Mouse (Mus musculus): ENCODE measurements around the gene Myh9. TPM values are rescaled to one million over a fixed set of nuclear protein-coding genes. Genes with fewer than 3 reads are reported as not detected.
"Not testable (repeated sequence)": the region's sequence is repeated elsewhere in the genome, so short reads cannot be mapped to it uniquely, and the experiment has no call there.

The Myh9 gene
- polyA plus RNA-seq, 1 experiment from 2014 or later = 32.9 TPM

- not testable (repeated sequence) for DNase-seq (ENCODE audit: low spot score); ATAC-seq (ENCODE audit: low FRiP score, low TSS enrichment); H3K4me1 ChIP-seq (replicated peaks; ENCODE audit: control insufficient read depth, insufficient read depth); H3K36me3 ChIP-seq (ENCODE audit: control insufficient read depth, insufficient read depth, low read length); H3K4me2 ChIP-seq (replicated peaks; ENCODE audit: low read depth); H3K27me3 ChIP-seq (ENCODE audit: control insufficient read depth, insufficient read depth, low read length); H3K9me3 ChIP-seq (ENCODE audit: control insufficient read depth, low read length); H3K9ac ChIP-seq (ENCODE audit: low read length); H3K4me3 ChIP-seq (ENCODE audit: low read depth, low read length)
- 92% methylated on average over 7 of the region's 10 CpGs for WGBS
- TF ChIP-seq CTCF (IDR thresholded peaks at IDR 0.05; ENCODE audit: low read depth) = peak; percentile 15; the same call in 1 of the 2 replicates
- peak overlapping the region; percentile 56; the same call in 1 of the 2 replicates for H3K27ac ChIP-seq (replicated peaks)
Observed at GRCm38 (mm10) chr15:77867231-77867968, 25.4 kb upstream of the Myh9 start.

DNA sequence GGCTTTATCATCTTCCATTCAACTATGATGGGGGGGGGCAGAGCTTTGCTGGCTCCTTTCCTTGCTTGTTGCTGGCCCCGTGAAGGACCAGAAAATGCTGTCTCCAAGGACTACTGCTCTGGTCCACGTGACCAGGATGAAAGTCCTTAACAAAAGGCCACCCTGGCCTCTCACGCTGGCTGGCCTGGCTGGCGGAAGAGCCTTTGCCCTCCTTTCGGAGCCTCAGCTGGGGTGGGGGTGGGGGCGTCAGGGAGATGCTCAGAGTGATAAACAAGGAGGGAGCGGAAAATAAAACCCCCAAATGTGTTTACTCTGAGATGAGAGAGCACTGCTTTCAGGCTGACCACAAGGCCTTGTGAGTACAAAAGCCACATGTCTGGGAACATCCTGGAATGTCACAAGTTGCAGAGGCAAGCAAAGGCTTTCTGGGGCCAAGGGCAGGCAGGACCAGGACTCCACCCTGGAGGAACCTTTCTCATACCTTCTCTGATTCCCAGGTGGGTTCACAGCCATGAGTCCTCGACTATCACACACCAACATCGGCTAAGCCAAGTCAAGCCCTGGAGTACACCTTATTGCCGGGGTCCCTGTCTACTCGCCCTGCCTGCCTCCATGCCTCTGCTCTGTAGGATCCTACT, 24.7 kb upstream of the Myh9 start:
- Histone ChIP-seq H3K4me1 (replicated peaks; ENCODE audit: control insufficient read depth, insufficient read depth) (no peaks in the 10 kb centered on the region; the same call in 1 of the 2 replicates), H3K4me2 (replicated peaks; ENCODE audit: low read depth) (no peak overlapping the region), H3K27me3 (ENCODE audit: control insufficient read depth, insufficient read depth, low read length) (no peaks in the 10 kb centered on the region), H3K4me3 (ENCODE audit: low read depth, low read length) (no peak overlapping the region), H3K27ac (replicated peaks) (peak overlapping the region; percentile 56; the same call in 1 of the 2 replicates), H3K9me3 (ENCODE audit: control insufficient read depth, low read length) (no peaks in the 10 kb centered on the region), H3K9ac (ENCODE audit: low read length) (no peak overlapping the region), H3K36me3 (ENCODE audit: control insufficient read depth, insufficient read depth, low read length) (no peaks in the 10 kb centered on the region)
- TF ChIP-seq EP300 (optimal IDR thresholded peaks at IDR 0.05) (no peak), CTCF (IDR thresholded peaks at IDR 0.05; ENCODE audit: low read depth) (no peak)
- 52% methylated on average over 11 of the region's 11 CpGs for WGBS
- ATAC-seq (ENCODE audit: low FRiP score, low TSS enrichment) = peak; percentile 64; the same call in 1 of the 2 replicates
- no peak for DNase-seq (ENCODE audit: low spot score)

DNA sequence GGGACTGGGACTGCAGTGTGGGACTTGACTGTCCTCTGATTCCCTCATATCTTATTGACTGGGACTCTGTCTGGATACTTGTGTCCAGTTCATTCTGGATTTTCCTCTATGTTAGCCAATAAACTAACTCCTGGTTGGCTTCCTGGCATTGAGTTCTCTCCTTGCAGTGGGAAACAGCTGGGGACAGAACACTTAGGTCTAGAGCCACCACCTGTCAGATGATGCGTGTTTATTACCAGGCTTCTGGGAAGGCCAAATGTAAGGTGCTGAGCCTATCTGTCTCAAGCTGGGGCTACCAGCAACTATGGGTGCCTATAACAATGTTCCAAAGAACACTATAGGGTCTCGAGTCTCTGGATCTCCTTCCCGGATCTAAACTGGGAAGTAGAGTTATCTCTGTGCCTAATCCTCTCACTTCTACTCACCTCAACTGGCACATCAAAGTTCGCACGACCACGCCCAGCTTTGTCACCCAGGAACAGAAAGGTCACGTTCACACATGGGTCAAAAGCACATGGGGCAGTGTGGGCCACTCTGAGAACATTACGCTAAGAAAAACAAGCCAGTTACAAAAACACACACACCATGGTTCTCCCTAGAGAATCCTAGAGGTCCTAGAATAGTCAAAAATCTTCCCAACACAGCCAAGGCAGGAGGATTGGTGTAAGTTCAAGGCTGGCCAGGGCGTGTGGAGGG, 22.2 kb upstream of the Myh9 start:
- Histone ChIP-seq H3K9ac (ENCODE audit: low read length) (no peak overlapping the region), H3K4me3 (ENCODE audit: low read depth, low read length) (no peak overlapping the region), H3K27ac (replicated peaks) (no peak overlapping the region), H3K27me3 (ENCODE audit: control insufficient read depth, insufficient read depth, low read length) (no peaks in the 10 kb centered on the region), H3K4me2 (replicated peaks; ENCODE audit: low read depth) (no peak overlapping the region), H3K9me3 (ENCODE audit: control insufficient read depth, low read length) (no peaks in the 10 kb centered on the region), H3K36me3 (ENCODE audit: control insufficient read depth, insufficient read depth, low read length) (no peaks in the 10 kb centered on the region), H3K4me1 (replicated peaks; ENCODE audit: control insufficient read depth, insufficient read depth) (no peaks in the 10 kb centered on the region; the same call in 1 of the 2 replicates)
- no peak for ATAC-seq (ENCODE audit: low FRiP score, low TSS enrichment)
- 78% methylated on average over 9 of the region's 9 CpGs for WGBS
- no peak for DNase-seq (ENCODE audit: low spot score)
- TF ChIP-seq CTCF (IDR thresholded peaks at IDR 0.05; ENCODE audit: low read depth) = no peak

- H3K4me3 ChIP-seq (ENCODE audit: low read depth, low read length) = no peak overlapping the region
- no peak overlapping the region for H3K9ac ChIP-seq (ENCODE audit: low read length)
- H3K9me3 ChIP-seq (ENCODE audit: control insufficient read depth, low read length) = no peaks in the 10 kb centered on the region
- no peaks in the 10 kb centered on the region for H3K27me3 ChIP-seq (ENCODE audit: control insufficient read depth, insufficient read depth, low read length)
- H3K36me3 ChIP-seq (ENCODE audit: control insufficient read depth, insufficient read depth, low read length) = no peaks in the 10 kb centered on the region
- no peak for ATAC-seq (ENCODE audit: low FRiP score, low TSS enrichment)
- H3K27ac ChIP-seq (replicated peaks) = 0 out of 2 replicates have a peak overlapping the region, but pooled peaks have one; percentile 40
- no peak for DNase-seq (ENCODE audit: low spot score)
- no peaks in the 10 kb centered on the region; the same call in 1 of the 2 replicates for H3K4me1 ChIP-seq (replicated peaks; ENCODE audit: control insufficient read depth, insufficient read depth)
- no peak for TF ChIP-seq CTCF (IDR thresholded peaks at IDR 0.05; ENCODE audit: low read depth)
- no peak for TF ChIP-seq EP300 (optimal IDR thresholded peaks at IDR 0.05)
- 78% methylated on average over 22 of the region's 22 CpGs for WGBS
- H3K4me2 ChIP-seq (replicated peaks; ENCODE audit: low read depth) = no peak overlapping the region
Observed at GRCm38 (mm10) chr15:77862991-77863972, 21.3 kb upstream of the Myh9 start.

DNA sequence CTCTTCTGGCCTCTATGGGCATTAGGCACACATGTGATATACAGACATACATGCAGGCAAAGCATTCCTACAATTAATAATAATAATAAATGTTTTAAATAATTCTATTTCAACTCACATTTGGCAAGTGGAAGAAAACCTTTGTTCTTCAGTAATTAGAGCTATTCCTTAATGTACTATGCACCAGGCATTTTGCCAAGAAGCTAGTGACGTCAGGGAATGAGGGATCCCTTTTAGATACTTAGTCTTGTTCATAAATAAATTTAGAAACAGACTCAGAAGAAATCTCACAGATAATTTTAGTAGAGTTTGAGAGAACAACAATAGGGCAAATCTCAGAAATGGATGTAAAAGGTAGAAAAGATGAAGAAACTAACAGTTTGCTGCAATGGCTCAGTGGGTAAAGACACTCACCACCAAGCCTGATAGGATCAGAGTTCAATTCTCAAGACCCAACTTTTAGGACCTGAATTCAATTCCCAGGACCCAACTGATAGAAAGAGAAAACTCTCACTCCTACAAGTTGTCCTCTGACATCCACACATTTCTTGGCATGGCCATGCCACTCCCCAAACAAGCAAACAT, 18.2 kb upstream of the Myh9 start:
- H3K4me1 ChIP-seq (replicated peaks; ENCODE audit: control insufficient read depth, insufficient read depth) = peaks cover 2% of the 10 kb centered on the region
- H3K9ac ChIP-seq (ENCODE audit: low read length) = no peak overlapping the region
- 19% methylated on average over 1 of the region's 1 CpGs for WGBS
- no peak overlapping the region for H3K4me2 ChIP-seq (replicated peaks; ENCODE audit: low read depth)
- no peaks in the 10 kb centered on the region for H3K36me3 ChIP-seq (ENCODE audit: control insufficient read depth, insufficient read depth, low read length)
- no peak for DNase-seq (ENCODE audit: low spot score)
- no peak overlapping the region for H3K4me3 ChIP-seq (ENCODE audit: low read depth, low read length)
- H3K9me3 ChIP-seq (ENCODE audit: control insufficient read depth, low read length) = no peaks in the 10 kb centered on the region
- no peak for ATAC-seq (ENCODE audit: low FRiP score, low TSS enrichment)
- H3K27me3 ChIP-seq (ENCODE audit: control insufficient read depth, insufficient read depth, low read length) = no peaks in the 10 kb centered on the region
- TF ChIP-seq CTCF (IDR thresholded peaks at IDR 0.05; ENCODE audit: low read depth) (no peak), EP300 (optimal IDR thresholded peaks at IDR 0.05) (no peak)
- H3K27ac ChIP-seq (replicated peaks) = no peak overlapping the region

All from stomach, postnatal 0 days (tissue).